Mouse (Mus musculus) cerebellum, adult 2 months (tissue): ENCODE measurements around the gene C330021F23Rik.

Experiments used
- CTCF ChIP-seq: fragments of 200-500 bp; IDR thresholded peaks from 2 replicates; pipeline ENCODE4 v1.5.1; 2011; ENCODE audit warnings: low read depth, mild to moderate bottlenecking, control low read depth, low read length, moderate library complexity, borderline replicate concordance; ENCODE audit not compliant: insufficient read depth
- POLR2A ChIP-seq: fragments of 200-500 bp; IDR thresholded peaks from 2 replicates; pipeline ENCODE4 v1.6.1; 2011; ENCODE audit warnings: low read length, control low read depth, borderline replicate concordance; ENCODE audit not compliant: insufficient read depth

GRCm38 (mm10) chr8:3626971-3627370 is 59.2 kb downstream of the C330021F23Rik start:
- TF ChIP-seq CTCF (no peak), POLR2A (no peak)
